Mouse (Mus musculus): ENCODE data around the gene Zfp46.

Zfp46 gene

DNA sequence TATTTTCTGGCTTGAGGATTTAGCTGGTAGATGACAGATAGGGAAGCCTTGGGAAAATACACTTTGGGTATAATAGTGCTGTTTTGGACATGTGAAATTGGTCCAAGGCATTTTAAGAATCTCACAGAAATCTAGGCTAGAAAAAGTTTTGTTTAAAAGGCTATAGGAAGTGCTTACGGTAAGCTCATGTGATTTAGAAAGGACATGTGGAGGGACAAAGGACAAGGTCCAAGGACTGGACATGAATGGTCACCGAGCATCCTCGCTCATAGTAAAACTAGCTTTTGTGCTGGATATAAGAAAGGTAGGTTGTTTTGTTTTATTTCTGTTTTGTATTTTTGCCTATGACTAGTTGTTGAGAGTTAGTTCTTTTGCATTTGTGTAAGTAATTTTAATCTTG, 47.2 kb downstream of the Zfp46 start:
- Histone ChIP-seq H3K36me3 (ENCODE audit: insufficient read depth, low read length) (peaks cover 93% of the 10 kb centered on the region), H3K27me3 (ENCODE audit: insufficient read depth, low read length) (no peaks in the 10 kb centered on the region), H3K4me1 (replicated peaks; ENCODE audit: low read depth, low read length) (peaks cover 4% of the 10 kb centered on the region; the same call in 1 of the 2 replicates), H3K4me3 (replicated peaks; ENCODE audit: low read length) (no peak overlapping the region), H3K9me3 (ENCODE audit: low read length) (no peaks in the 10 kb centered on the region)
- TF ChIP-seq CTCF (conservative IDR thresholded peaks at IDR 0.05; ENCODE audit: low read length): no peak
- TF ChIP-seq POU5F1 (IDR thresholded peaks at IDR 0.05; ENCODE audit: borderline replicate concordance, low read length): no peak
- no peak for TF ChIP-seq NANOG (IDR thresholded peaks at IDR 0.05; ENCODE audit: borderline replicate concordance, low read length)

DNA sequence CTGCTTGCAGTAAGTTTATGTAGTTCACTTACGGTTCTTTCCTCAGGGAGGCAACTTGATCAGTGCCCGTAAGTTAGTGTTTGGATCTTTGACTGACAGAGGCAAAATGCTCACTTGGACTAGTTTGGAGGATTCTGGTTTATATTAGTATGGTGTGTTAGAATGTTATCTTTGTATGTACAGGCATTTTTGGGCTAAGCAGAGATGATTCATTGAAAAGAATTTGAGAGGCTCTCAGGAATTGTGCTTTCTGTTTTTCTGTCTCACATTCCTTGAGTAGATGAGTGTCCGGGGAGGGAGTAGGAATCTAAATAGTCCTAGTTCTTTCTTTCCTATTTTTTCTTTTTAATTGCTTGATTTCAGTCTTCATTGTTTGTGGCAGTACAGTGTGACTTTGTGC, 48.7 kb downstream of the Zfp46 start:
- TF ChIP-seq NANOG (IDR thresholded peaks at IDR 0.05; ENCODE audit: borderline replicate concordance, low read length) (no peak), CTCF (conservative IDR thresholded peaks at IDR 0.05; ENCODE audit: low read length) (no peak), POU5F1 (IDR thresholded peaks at IDR 0.05; ENCODE audit: borderline replicate concordance, low read length) (no peak)
- H3K4me1 ChIP-seq (replicated peaks; ENCODE audit: low read depth, low read length): peaks cover 10% of the 10 kb centered on the region; the same call in 1 of the 2 replicates
- no peak overlapping the region for H3K4me3 ChIP-seq (replicated peaks; ENCODE audit: low read length)
- H3K27me3 ChIP-seq (ENCODE audit: insufficient read depth, low read length): no peaks in the 10 kb centered on the region
- peaks cover 92% of the 10 kb centered on the region for H3K36me3 ChIP-seq (ENCODE audit: insufficient read depth, low read length)
- no peaks in the 10 kb centered on the region for H3K9me3 ChIP-seq (ENCODE audit: low read length)

- no peak overlapping the region for H3K4me3 ChIP-seq (replicated peaks; ENCODE audit: low read length)
- H3K4me1 ChIP-seq (replicated peaks; ENCODE audit: low read depth, low read length): peaks cover 10% of the 10 kb centered on the region; the same call in 1 of the 2 replicates
- TF ChIP-seq POU5F1 (IDR thresholded peaks at IDR 0.05; ENCODE audit: borderline replicate concordance, low read length) (no peak), CTCF (conservative IDR thresholded peaks at IDR 0.05; ENCODE audit: low read length) (no peak), NANOG (IDR thresholded peaks at IDR 0.05; ENCODE audit: borderline replicate concordance, low read length) (no peak)
- peaks cover 92% of the 10 kb centered on the region for H3K36me3 ChIP-seq (ENCODE audit: insufficient read depth, low read length)
- H3K27me3 ChIP-seq (ENCODE audit: insufficient read depth, low read length): no peaks in the 10 kb centered on the region
- no peaks in the 10 kb centered on the region for H3K9me3 ChIP-seq (ENCODE audit: low read length)
Observed at GRCm38 (mm10) chr4:136335065-136335464, 50.6 kb downstream of the Zfp46 start.

- Histone ChIP-seq H3K9me3 (ENCODE audit: low read length) (no peaks in the 10 kb centered on the region), H3K4me3 (replicated peaks; ENCODE audit: low read length) (no peak overlapping the region), H3K36me3 (ENCODE audit: insufficient read depth, low read length) (peaks cover 85% of the 10 kb centered on the region), H3K27me3 (ENCODE audit: insufficient read depth, low read length) (no peaks in the 10 kb centered on the region), H3K4me1 (replicated peaks; ENCODE audit: low read depth, low read length) (peaks cover 10% of the 10 kb centered on the region; the same call in 1 of the 2 replicates)
- TF ChIP-seq CTCF (conservative IDR thresholded peaks at IDR 0.05; ENCODE audit: low read length) (no peak), NANOG (IDR thresholded peaks at IDR 0.05; ENCODE audit: borderline replicate concordance, low read length) (no peak), POU5F1 (IDR thresholded peaks at IDR 0.05; ENCODE audit: borderline replicate concordance, low read length) (no peak)
Observed at GRCm38 (mm10) chr4:136337129-136337528, 52.6 kb downstream of the Zfp46 start.

Measured in E14TG2a.4 (cell line).